Mouse (Mus musculus) macrophage (primary cell): ENCODE data around the gene Klhl23. TPM values are rescaled to one million over a fixed set of nuclear protein-coding genes. Genes with fewer than 3 reads are reported as not detected.

ENCODE experiments used
- H3K27ac ChIP-seq: fragments of 350-480 bp; formaldehyde crosslinking; 2 replicates; pipeline ENCODE4 v1.9.0; 2021
- H3K36me3 ChIP-seq: fragments of 350-480 bp; formaldehyde crosslinking; 2 replicates; pipeline ENCODE4 v1.9.0; 2021; ENCODE audit errors: inconsistent target
- H3K4me3 ChIP-seq: fragments of 350-480 bp; formaldehyde crosslinking; 2 replicates; pipeline ENCODE4 v1.9.0; 2021; ENCODE audit errors: inconsistent target
- H3K79me2 ChIP-seq: fragments of 350-480 bp; formaldehyde crosslinking; 2 replicates; pipeline ENCODE4 v1.9.0; 2021; ENCODE audit errors: inconsistent target
- WGBS: methylation state at CpG from one replicate; pipeline ENCODE4 v1.1.7; 2026; ENCODE audit warnings: inconsistent platforms; ENCODE audit not compliant: missing documents; 5-methylcytosine and 5-hydroxymethylcytosine counted together
- polyA plus RNA-seq: library from polyadenylated mRNA; stranded (reverse); fragments of 250-400 nt; gene quantifications from 3 replicates; pipeline ENCODE4 v1.2.4, GENCODE M21; 2018; ENCODE audit warnings: inconsistent platforms

Klhl23 gene
- polyA plus RNA-seq, 1 experiment from 2014 or later: 0.76 TPM

DNA sequence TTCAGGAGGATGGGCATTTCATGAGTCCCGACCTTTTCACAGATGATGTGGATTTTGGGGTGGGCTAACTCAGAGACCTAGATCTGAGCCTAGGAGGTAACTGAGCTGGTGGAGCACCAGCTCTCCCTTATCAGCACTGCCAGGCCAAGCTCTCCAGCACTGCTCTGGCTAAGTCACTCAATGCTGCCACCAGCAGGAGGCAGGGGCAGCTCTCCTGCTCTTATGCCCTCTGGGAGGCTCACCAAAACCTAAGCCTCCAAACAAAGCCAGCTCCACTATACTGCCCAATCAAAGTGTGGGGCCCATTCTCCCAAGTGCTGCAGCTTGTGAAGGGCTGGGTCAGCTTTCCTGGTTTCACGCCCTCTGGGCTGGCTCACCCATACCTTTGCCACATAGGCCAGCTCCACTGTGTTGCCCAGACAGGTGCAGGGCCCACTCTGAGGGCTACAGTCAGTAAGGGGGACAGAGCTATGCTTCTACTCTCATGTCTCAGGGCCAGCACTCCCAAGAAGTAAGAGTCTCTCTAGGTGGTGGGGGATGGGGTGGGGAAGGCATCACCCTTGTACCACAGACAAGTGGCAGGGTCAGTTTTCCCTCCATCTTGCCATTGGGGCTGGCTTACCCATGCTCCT lies 29.8 kb downstream of the Klhl23 start:
- 85% methylated on average over 2 of the region's 2 CpGs for WGBS
- no peak overlapping the region for H3K27ac ChIP-seq
- no peak overlapping the region for H3K4me3 ChIP-seq

DNA sequence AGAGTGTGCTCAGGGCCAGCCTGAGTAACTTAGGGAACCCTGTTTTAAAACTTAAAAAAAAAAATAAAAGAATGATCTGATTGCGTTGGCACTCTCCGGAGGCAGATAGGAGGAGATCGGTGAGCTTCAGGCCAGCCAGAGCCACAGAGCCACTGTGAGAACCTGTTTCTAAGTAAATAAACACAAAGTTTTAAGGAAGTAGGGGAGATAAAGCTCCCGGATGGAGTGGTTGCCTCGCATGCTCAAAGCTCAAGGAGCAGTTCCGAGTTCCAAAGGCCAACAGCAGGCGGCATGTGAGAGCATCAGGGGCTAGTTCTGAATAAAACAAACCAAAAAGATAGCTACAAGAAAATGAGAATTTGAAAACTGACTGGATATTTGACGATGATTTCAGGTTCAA lies 34.6 kb downstream of the Klhl23 start:
- Histone ChIP-seq H3K79me2 (no peaks in the 10 kb centered on the region), H3K27ac (no peak overlapping the region), H3K4me3 (no peak overlapping the region), H3K36me3 (no peaks in the 10 kb centered on the region)
- 21% methylated on average over 8 of the region's 8 CpGs for WGBS

More for the DNA sequence above, 29.8 kb downstream of the Klhl23 start:
- Histone ChIP-seq H3K79me2 (no peaks in the 10 kb centered on the region), H3K36me3 (no peaks in the 10 kb centered on the region)

DNA sequence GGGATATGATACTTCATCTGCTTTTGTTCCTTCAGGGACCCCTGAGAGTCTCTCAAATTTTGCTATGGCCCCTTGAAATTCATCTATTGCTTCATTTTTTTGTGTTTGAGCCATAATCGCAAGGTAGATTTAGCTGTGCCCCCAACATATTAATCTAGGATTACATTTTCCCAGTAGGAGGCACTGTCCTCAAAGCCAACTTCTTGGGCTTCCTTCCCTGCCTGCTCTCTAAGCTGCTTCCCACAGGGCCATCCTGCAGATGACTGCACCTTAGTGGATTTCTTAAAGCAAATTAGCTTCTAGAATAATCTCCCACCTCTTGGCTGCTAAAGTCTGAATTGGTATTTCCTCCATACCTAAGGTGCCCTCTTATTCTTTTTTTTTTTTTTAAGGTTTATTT lies 36.1 kb downstream of the Klhl23 start:
- Histone ChIP-seq H3K27ac (no peak overlapping the region), H3K79me2 (peaks cover 12% of the 10 kb centered on the region), H3K36me3 (no peaks in the 10 kb centered on the region), H3K4me3 (no peak overlapping the region)
- WGBS: 85% methylated on average over 1 of the region's 1 CpGs

DNA sequence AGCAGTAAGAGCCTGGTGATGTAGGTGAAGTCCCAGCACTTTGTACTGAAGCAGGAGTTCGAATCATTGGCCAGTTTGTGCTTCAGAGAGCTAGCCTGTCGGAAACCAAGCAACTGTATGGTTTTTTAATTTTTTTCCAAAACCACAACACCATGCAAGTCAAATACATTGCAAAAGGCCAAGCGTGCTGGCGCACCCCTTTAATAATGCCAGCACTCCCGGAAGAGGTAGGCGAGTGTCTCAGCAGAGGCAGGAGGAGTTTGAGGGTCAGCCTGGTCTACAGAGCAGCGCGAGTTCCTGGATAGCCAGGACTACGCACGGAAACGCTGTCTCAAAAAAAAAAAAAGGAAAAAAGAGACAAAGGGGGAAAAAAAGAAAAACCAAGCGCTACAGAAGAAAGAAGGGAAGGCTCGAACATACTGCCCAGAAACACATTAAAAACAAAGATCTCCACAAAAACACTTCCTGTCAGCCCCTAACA lies 39.3 kb downstream of the Klhl23 start:
- Histone ChIP-seq H3K4me3 (peak overlapping the region; percentile 92), H3K27ac (peak overlapping the region; percentile 79), H3K36me3 (peaks cover 1% of the 10 kb centered on the region), H3K79me2 (peaks cover 43% of the 10 kb centered on the region)
- 2% methylated on average over 8 of the region's 13 CpGs for WGBS

DNA sequence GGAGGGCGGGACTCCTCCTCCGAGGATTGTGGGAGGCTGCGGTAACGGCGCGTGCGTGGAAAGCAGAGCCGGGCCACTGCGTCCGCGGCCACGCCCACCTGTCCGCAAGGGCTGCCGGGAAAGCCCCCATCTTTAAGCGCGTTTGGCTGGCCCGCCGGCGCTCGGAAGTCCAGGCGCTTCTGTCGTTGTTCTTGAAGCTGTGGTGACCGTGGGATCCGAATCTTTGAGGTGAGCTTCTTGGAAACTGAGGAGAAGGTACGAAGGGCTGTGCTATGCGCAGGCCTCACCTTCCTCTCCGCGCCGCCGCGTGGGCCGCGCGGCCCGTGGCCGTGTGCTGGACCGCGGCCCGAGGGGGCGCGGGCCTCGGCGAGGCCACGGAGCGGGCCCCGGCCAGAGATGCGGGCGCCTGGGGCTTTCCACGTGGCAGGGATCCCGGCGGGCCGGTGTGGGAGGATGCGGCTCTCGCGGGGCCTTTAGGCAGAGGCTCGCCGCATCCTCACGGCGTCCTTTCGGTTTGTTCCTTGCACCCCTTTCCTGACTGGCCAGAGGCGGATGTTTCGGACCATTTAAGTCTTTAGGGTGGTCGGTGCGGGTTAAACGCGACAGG lies 39.8 kb downstream of the Klhl23 start, which contains the start of gene Ssb:
Gene Ssb, plus strand, starts transcription at position 78 of the 607 bp plus-strand sequence.
- under 1% methylated on average over 60 of the region's 66 CpGs for WGBS
- H3K27ac ChIP-seq: peak within 1 kb of the TSS; percentile 79
- peaks cover 48% of the 10 kb centered on the region for H3K79me2 ChIP-seq
- peaks cover 7% of the 10 kb centered on the region for H3K36me3 ChIP-seq
- peak within 1 kb of the TSS; percentile 92 for H3K4me3 ChIP-seq

DNA sequence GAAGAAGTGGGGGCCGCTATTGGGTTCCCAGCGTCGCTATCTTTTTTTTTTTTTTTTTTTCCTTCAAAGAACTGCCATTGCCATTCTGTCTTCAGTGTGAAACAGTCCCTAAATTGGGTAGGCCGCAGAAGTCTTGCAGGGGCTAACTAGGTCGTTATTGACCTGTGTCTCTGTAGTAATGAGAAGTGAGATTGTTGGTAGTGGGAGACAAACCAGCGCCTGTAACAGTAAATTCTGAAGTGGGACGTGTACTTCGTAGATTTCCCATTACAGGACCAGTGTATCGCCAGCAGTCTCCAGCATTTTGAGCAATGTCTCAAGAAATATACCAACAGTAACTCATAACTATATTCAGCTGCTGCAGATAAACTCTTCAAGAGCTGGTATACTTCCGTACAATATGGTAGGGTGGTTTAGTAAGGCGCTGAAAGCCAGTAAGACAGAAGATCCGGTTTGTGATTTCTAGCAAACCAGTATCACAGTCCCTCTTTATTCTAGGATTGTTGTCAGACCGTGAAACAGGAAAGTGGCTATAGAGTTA lies 40.4 kb downstream of the Klhl23 start:
- Histone ChIP-seq H3K36me3 (peaks cover 13% of the 10 kb centered on the region), H3K27ac (peak overlapping the region; percentile 48), H3K4me3 (peak overlapping the region; percentile 92), H3K79me2 (peaks cover 48% of the 10 kb centered on the region)
- 0% methylated on average over 13 of the region's 13 CpGs for WGBS

- Histone ChIP-seq H3K27ac (no peak overlapping the region), H3K4me3 (no peak overlapping the region), H3K36me3 (no peaks in the 10 kb centered on the region), H3K79me2 (peaks cover 12% of the 10 kb centered on the region; the same call in 1 of the 2 replicates)
- 65% methylated on average over 2 of the region's 2 CpGs for WGBS
Measured at GRCm38 (mm10) chr2:69883990-69884391, 62.2 kb downstream of the Klhl23 start.

- H3K27ac ChIP-seq: no peak overlapping the region
Measured at GRCm38 (mm10) chr2:69884581-69884980, 62.8 kb downstream of the Klhl23 start.

DNA sequence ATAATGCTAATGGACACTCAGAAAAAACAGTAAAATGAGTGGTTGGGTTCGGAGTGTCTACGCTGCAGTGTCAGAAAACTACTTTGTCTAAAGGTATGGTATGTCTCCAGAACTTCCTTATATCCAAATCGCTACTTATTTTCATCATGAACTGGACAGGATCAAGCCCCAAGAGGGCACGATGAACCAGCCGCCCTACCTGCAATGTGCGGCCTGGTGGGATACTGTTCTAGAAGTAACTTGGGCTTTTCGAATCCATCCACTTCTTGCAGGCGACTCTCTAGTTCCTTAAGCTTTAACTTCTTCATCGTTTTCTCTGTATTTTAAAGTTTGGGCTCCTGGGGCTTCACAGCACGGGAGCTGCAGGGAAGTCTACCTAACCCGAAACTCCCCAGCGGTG lies 63.3 kb downstream of the Klhl23 start:
- peak overlapping the region; percentile 67 for H3K4me3 ChIP-seq
- peak overlapping the region; percentile 57 for H3K27ac ChIP-seq
- no peaks in the 10 kb centered on the region for H3K36me3 ChIP-seq
- H3K79me2 ChIP-seq: peaks cover 12% of the 10 kb centered on the region; the same call in 1 of the 2 replicates
- 7% methylated on average over 11 of the region's 12 CpGs for WGBS

More at GRCm38 (mm10) chr2:69884581-69884980, 62.8 kb downstream of the Klhl23 start:
- Histone ChIP-seq H3K4me3 (peak overlapping the region; percentile 67), H3K79me2 (peaks cover 12% of the 10 kb centered on the region; the same call in 1 of the 2 replicates), H3K36me3 (no peaks in the 10 kb centered on the region)
- 22% methylated on average over 6 of the region's 6 CpGs for WGBS

DNA sequence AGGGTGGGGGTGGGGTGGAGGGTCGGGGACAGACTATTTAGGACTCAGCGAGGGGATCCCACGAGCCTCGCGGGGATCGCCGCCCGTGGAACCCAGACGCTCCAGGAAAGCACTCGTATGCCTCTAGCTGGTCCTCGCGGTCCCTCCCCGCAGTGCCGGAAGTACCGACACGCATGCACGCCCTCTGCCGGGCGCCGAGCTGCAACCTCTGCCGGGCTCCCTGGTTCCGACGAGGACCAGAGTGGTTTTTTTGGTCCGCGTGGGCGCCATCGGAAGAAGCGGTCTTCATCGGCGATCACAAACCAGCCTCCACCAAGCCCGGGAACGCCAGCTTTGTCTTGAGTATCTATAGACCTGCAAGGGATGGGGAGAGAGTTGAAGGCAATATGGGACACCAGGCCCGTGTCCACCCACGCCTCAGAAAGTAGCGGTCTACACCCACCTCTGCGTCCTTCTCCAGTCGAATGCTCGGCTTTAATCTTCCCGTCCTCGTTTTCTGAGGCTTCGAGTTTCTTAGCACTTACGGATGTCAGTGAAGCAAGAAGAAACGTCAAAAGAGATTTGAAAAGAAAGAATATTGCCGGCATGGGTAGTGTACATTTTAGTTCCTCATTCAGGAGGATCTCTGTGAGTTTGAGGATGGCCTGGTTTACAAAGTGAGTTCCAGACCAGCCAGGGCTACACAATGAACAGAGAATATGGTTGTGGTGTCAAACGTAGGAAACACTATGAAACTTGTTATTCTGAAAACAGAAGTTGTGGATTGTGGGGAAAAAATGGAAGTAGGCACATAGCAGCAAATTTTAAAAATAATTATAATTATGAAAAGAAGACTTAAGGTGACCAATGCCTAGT lies 63.9 kb downstream of the Klhl23 start, which contains the start of gene Mettl5:
Gene Mettl5, minus strand, starts transcription at position 165 of the 855 bp plus-strand sequence.
- H3K27ac ChIP-seq: peak within 1 kb of the TSS; percentile 57
- WGBS: under 1% methylated on average over 44 of the region's 45 CpGs
- no peaks in the 10 kb centered on the region for H3K36me3 ChIP-seq
- H3K4me3 ChIP-seq: peak within 1 kb of the TSS; percentile 67
- H3K79me2 ChIP-seq: peaks cover 12% of the 10 kb centered on the region; the same call in 1 of the 2 replicates

Other genes with a start within 250 kb of the Klhl23 start
- not detected in 3 replicates for gene Lrp2, start 235.9 kb upstream of the Klhl23 start, polyA plus RNA-seq
- gene Bbs5, start 174.8 kb upstream of the Klhl23 start, polyA plus RNA-seq: 5.6 to 6.1 TPM (median 6.1 TPM) in 3 replicates
- gene Klhl41, start 151.8 kb upstream of the Klhl23 start, polyA plus RNA-seq: not detected in 3 replicates
- gene Fastkd1, start 108.4 kb upstream of the Klhl23 start, polyA plus RNA-seq: 3.8 to 6.3 TPM (median 4.3 TPM) in 3 replicates
- gene Ppig, start 99.4 kb upstream of the Klhl23 start, polyA plus RNA-seq: 44.1 to 115 TPM (median 49.1 TPM) in 3 replicates
- gene Ccdc173, start 32.4 kb upstream of the Klhl23 start, polyA plus RNA-seq: 0.80 to 2.7 TPM (median 1.7 TPM) in 3 replicates
- 16.3 to 24.3 TPM (median 21.6 TPM) in 3 replicates for gene Phospho2, start 32.3 kb upstream of the Klhl23 start, polyA plus RNA-seq
- gene Ssb, start 39.6 kb downstream of the Klhl23 start, polyA plus RNA-seq: 106 to 279 TPM (median 166 TPM) in 3 replicates
- 11.2 to 15.3 TPM (median 12.5 TPM) in 3 replicates for gene Mettl5, start 63.7 kb downstream of the Klhl23 start, polyA plus RNA-seq
- 25.6 to 30.6 TPM (median 27.3 TPM) in 3 replicates for gene Ubr3, start 75.3 kb downstream of the Klhl23 start, polyA plus RNA-seq
- gene Myo3b, start 217.2 kb downstream of the Klhl23 start, polyA plus RNA-seq: not detected in 3 replicates